Comparison of ENCODE assay signal across 8 mouse cellular contexts in genomic region chr19:56396227-56396626, GRCm38 (mm10). TPM values are rescaled to one million over a fixed set of nuclear protein-coding genes. Genes with fewer than 3 reads are reported as not detected.
DNase-seq lines count a peak whose midpoint lies in the region; ATAC-seq lines count a peak whose summit lies in the region.

No protein-coding gene starts in this region.

- DNase-seq in heart, adult 18-20 months: no peak
- no peak for DNase-seq in cerebellum, adult 9-10 months
- no peak for DNase-seq in adrenal gland, postnatal 10 days
- no peak for DNase-seq in cerebellum, adult 18-20 months

- H3K9ac ChIP-seq in heart, embryonic 15.5 days: peak overlapping the region; percentile 82
- H3K9ac ChIP-seq in hindbrain, embryonic 16.5 days (ENCODE audit: low read depth, low read length): peak overlapping the region; percentile 77
- H3K9ac ChIP-seq in midbrain, embryonic 16.5 days (ENCODE audit: low read depth, low read length): no peak overlapping the region; the same call in 1 of the 2 replicates

- no peak for ATAC-seq in heart, embryonic 15.5 days (replicated peaks; ENCODE audit: insufficient number of reproducible peaks, insufficient read depth, low FRiP score, low read depth)
- peak; percentile 9 for ATAC-seq in activated CD4-positive, CD25-positive, alpha-beta regulatory T cell, adult 4 months
- no peak for ATAC-seq in hindbrain, embryonic 16.5 days
- no peak for ATAC-seq in midbrain, embryonic 16.5 days

- H3K4me3 ChIP-seq in heart, embryonic 15.5 days: peak overlapping the region; percentile 83
- peak overlapping the region; percentile 71 for H3K4me3 ChIP-seq in hindbrain, embryonic 16.5 days (ENCODE audit: low read length)
- peak overlapping the region; percentile 65 for H3K4me3 ChIP-seq in midbrain, embryonic 16.5 days (ENCODE audit: low read depth, low read length)

- H3K27ac ChIP-seq in heart, embryonic 15.5 days: peak overlapping the region; percentile 95; the same call in 1 of the 2 replicates
- no peak overlapping the region for H3K27ac ChIP-seq in hindbrain, embryonic 16.5 days (ENCODE audit: low read depth, low read length)
- H3K27ac ChIP-seq in midbrain, embryonic 16.5 days (ENCODE audit: low read length): no peak overlapping the region

- H3K9me3 ChIP-seq in heart, embryonic 15.5 days (replicated peaks): no peaks in the 10 kb centered on the region
- no peaks in the 10 kb centered on the region for H3K9me3 ChIP-seq in hindbrain, embryonic 16.5 days (ENCODE audit: control insufficient read depth, low read length)
- H3K9me3 ChIP-seq in midbrain, embryonic 16.5 days (replicated peaks; ENCODE audit: control insufficient read depth, low read length, poor library complexity, severe bottlenecking): no peaks in the 10 kb centered on the region

- 43% methylated on average over 12 of the region's 12 CpGs for WGBS in heart, embryonic 15.5 days
- WGBS in hindbrain, embryonic 16.5 days: 45% methylated on average over 12 of the region's 12 CpGs
- 45% methylated on average over 12 of the region's 12 CpGs for WGBS in midbrain, embryonic 16.5 days

- H3K36me3 ChIP-seq in heart, embryonic 15.5 days: no peaks in the 10 kb centered on the region
- no peaks in the 10 kb centered on the region for H3K36me3 ChIP-seq in hindbrain, embryonic 16.5 days (ENCODE audit: control insufficient read depth, insufficient read depth, low read length)
- H3K36me3 ChIP-seq in midbrain, embryonic 16.5 days (ENCODE audit: control insufficient read depth, insufficient read depth, low read length): no peaks in the 10 kb centered on the region

- no peaks in the 10 kb centered on the region for H3K27me3 ChIP-seq in heart, embryonic 15.5 days
- peaks cover 14% of the 10 kb centered on the region for H3K27me3 ChIP-seq in hindbrain, embryonic 16.5 days (replicated peaks; ENCODE audit: control insufficient read depth, insufficient read depth, low read length)
- peaks cover 10% of the 10 kb centered on the region for H3K27me3 ChIP-seq in midbrain, embryonic 16.5 days (ENCODE audit: control insufficient read depth, insufficient read depth, low read depth, low read length)

- H3K4me1 ChIP-seq in heart, embryonic 15.5 days (replicated peaks): peaks cover 46% of the 10 kb centered on the region
- peaks cover 5% of the 10 kb centered on the region for H3K4me1 ChIP-seq in hindbrain, embryonic 16.5 days (ENCODE audit: control insufficient read depth, insufficient read depth, low read depth, low read length)
- peaks cover 11% of the 10 kb centered on the region for H3K4me1 ChIP-seq in midbrain, embryonic 16.5 days (ENCODE audit: control insufficient read depth, insufficient read depth, low read length)

- H3K4me2 ChIP-seq in heart, embryonic 15.5 days: peak overlapping the region; percentile 91
- peak overlapping the region; percentile 76 for H3K4me2 ChIP-seq in hindbrain, embryonic 16.5 days (ENCODE audit: low read length)
- H3K4me2 ChIP-seq in midbrain, embryonic 16.5 days (ENCODE audit: low read length): peak overlapping the region; percentile 93

RNA-seq across cellular contexts. Expression of gene Casp7, which starts 0.7 kb away (rescaled TPM):
- 25.6 and 28.4 TPM in 2 replicates for polyA plus RNA-seq in heart, embryonic 15.5 days (2015; fragmentation: Nextera tagmentation; extraction: Ambion mirVana)
- total RNA-seq in heart, adult 18-20 months (2021): 10 to 100 TPM in 1 of 2 experiments, 1 to 10 TPM in 1; 9.1 to 12.2 TPM
- 10 to 100 TPM; 33.2 to 39.9 TPM for polyA plus RNA-seq in activated CD4-positive, CD25-positive, alpha-beta regulatory T cell, adult 4 months (2017; shearing (Covaris generic))
- polyA plus RNA-seq in hindbrain, embryonic 16.5 days (2015; fragmentation: Nextera tagmentation; extraction: Ambion mirVana): 24.5 and 25.5 TPM in 2 replicates
- polyA plus RNA-seq in midbrain, embryonic 16.5 days (2015; fragmentation: Nextera tagmentation; extraction: Ambion mirVana): 22.2 and 26.0 TPM in 2 replicates
- 10 to 100 TPM; 16.7 to 21.5 TPM for total RNA-seq in adrenal gland, postnatal 10 days (2021)

RNA-seq across cellular contexts. Expression of gene Nrap, which starts 6.4 kb away (rescaled TPM):
- polyA plus RNA-seq in heart, embryonic 15.5 days (2015; fragmentation: Nextera tagmentation; extraction: Ambion mirVana): 37.8 and 43.0 TPM in 2 replicates
- total RNA-seq in heart, adult 18-20 months (2021): 100 to 1,000 TPM; 379 to 400 TPM
- not detected for polyA plus RNA-seq in activated CD4-positive, CD25-positive, alpha-beta regulatory T cell, adult 4 months (2017; shearing (Covaris generic))
- 0.24 and 0.79 TPM in 2 replicates for polyA plus RNA-seq in hindbrain, embryonic 16.5 days (2015; fragmentation: Nextera tagmentation; extraction: Ambion mirVana)
- 0.97 and 1.3 TPM in 2 replicates for polyA plus RNA-seq in midbrain, embryonic 16.5 days (2015; fragmentation: Nextera tagmentation; extraction: Ambion mirVana)
- 10 to 100 TPM; 10.2 to 44.0 TPM for total RNA-seq in adrenal gland, postnatal 10 days (2021)

Comparison
In these comparisons a context has a peak if more than half of its experiments do, and no peak if none do; other contexts are left out.
1. RNA of gene Nrap, which starts 6.4 kb away (polyA plus RNA-seq): 37.8 to 43.0 TPM in heart, embryonic 15.5 days; 0.97 to 1.3 TPM in midbrain, embryonic 16.5 days, 0.24 to 0.79 TPM in hindbrain, embryonic 16.5 days and not detected in activated CD4-positive, CD25-positive, alpha-beta regulatory T cell, adult 4 months; every median in the first group is over 10 times any median in the second.
2. Peak in every context shown above with its lines, with median percentiles within 50 percentile points of each other: H3K4me2 ChIP-seq and H3K4me3 ChIP-seq.